Mouse (Mus musculus): ENCODE data around the gene Mpp3.
A peak's percentile ranks its signal among the peaks of the same experiment; 100 is the strongest.

Mpp3 gene

GRCm38 (mm10) chr11:102028087-102028816 is at the start of gene Mpp3:
Mpp3 (minus strand) TSS chr11:102028461.
- no peak for DNase-seq (ENCODE audit: low read depth, low spot score)

GRCm38 (mm10) chr11:102073722-102074121 is 45.5 kb upstream of the Mpp3 start:
- DNase-seq (ENCODE audit: low read depth, low spot score) = no peak

GRCm38 (mm10) chr11:102072729-102073128 is 44.5 kb upstream of the Mpp3 start:
- no peak for DNase-seq (ENCODE audit: low read depth, low spot score)

- DNase-seq (ENCODE audit: low read depth, low spot score) = no peak
Measured at GRCm38 (mm10) chr11:102070426-102070825, 42.2 kb upstream of the Mpp3 start.

- no peak for DNase-seq (ENCODE audit: low read depth, low spot score)
Measured at GRCm38 (mm10) chr11:102069633-102070032, 41.4 kb upstream of the Mpp3 start.

GRCm38 (mm10) chr11:102068969-102069368 is 40.7 kb upstream of the Mpp3 start:
- peak; percentile 25 for DNase-seq (ENCODE audit: low read depth, low spot score)

GRCm38 (mm10) chr11:102063076-102063475 is 34.8 kb upstream of the Mpp3 start:
- no peak for DNase-seq (ENCODE audit: low read depth, low spot score)

GRCm38 (mm10) chr11:102061941-102062473 is 33.7 kb upstream of the Mpp3 start:
- no peak for DNase-seq (ENCODE audit: low read depth, low spot score)

- peak; percentile 85 for DNase-seq (ENCODE audit: low read depth, low spot score)
Measured at GRCm38 (mm10) chr11:102061236-102061940, 33.1 kb upstream of the Mpp3 start.

- DNase-seq (ENCODE audit: low read depth, low spot score) = peak; percentile 44
Measured at GRCm38 (mm10) chr11:102053847-102054246, 25.6 kb upstream of the Mpp3 start.

GRCm38 (mm10) chr11:102053183-102053582 is 24.9 kb upstream of the Mpp3 start:
- DNase-seq (ENCODE audit: low read depth, low spot score) = peak; percentile 45

GRCm38 (mm10) chr11:102052697-102053096 is 24.4 kb upstream of the Mpp3 start:
- no peak for DNase-seq (ENCODE audit: low read depth, low spot score)

- no peak for DNase-seq (ENCODE audit: low read depth, low spot score)
Measured at GRCm38 (mm10) chr11:102051954-102052353, 23.7 kb upstream of the Mpp3 start.

GRCm38 (mm10) chr11:102051541-102051940 is 23.3 kb upstream of the Mpp3 start:
- no peak for DNase-seq (ENCODE audit: low read depth, low spot score)

- no peak for DNase-seq (ENCODE audit: low read depth, low spot score)
Measured at GRCm38 (mm10) chr11:102049875-102050482, 21.7 kb upstream of the Mpp3 start.

GRCm38 (mm10) chr11:102046607-102047006 is 18.3 kb upstream of the Mpp3 start:
- no peak for DNase-seq (ENCODE audit: low read depth, low spot score)

GRCm38 (mm10) chr11:102044691-102045212 is 16.5 kb upstream of the Mpp3 start:
- no peak for DNase-seq (ENCODE audit: low read depth, low spot score)

- no peak for DNase-seq (ENCODE audit: low read depth, low spot score)
Measured at GRCm38 (mm10) chr11:102043381-102043780, 15.1 kb upstream of the Mpp3 start.

- no peak for DNase-seq (ENCODE audit: low read depth, low spot score)
Measured at GRCm38 (mm10) chr11:102042971-102043370, 14.7 kb upstream of the Mpp3 start.

- DNase-seq (ENCODE audit: low read depth, low spot score) = no peak
Measured at GRCm38 (mm10) chr11:102041350-102041949, 13.2 kb upstream of the Mpp3 start, which contains the start of gene Cd300lg. Cd300lg (plus strand) TSS chr11:102041509.

- DNase-seq (ENCODE audit: low read depth, low spot score) = peak; percentile 27
Measured at GRCm38 (mm10) chr11:102040646-102041045, 12.4 kb upstream of the Mpp3 start.

- peak; percentile 79 for DNase-seq (ENCODE audit: low read depth, low spot score)
Measured at GRCm38 (mm10) chr11:102040138-102040524, 11.9 kb upstream of the Mpp3 start.
